In genomic region chr7:42980098-42980497, GRCm38 (mm10) we compare ENCODE assay signal across 20 mouse cellular contexts. TPM values are rescaled to one million over a fixed set of nuclear protein-coding genes. Genes with fewer than 3 reads are reported as not detected.
DNase-seq lines count a peak whose midpoint lies in the region; ATAC-seq lines count a peak whose summit lies in the region.
"Had no signal": no experiment of that assay in that cellular context is flagged by ENCODE, and none has a peak within 500 bp of the region (broad histone marks: within the 10 kb centered on the region; RNA-seq: fewer than 3 reads in every experiment).

No protein-coding gene starts in this region.

- peaks cover 36% of the 10 kb centered on the region for H3K9me3 ChIP-seq in erythroblast, embryonic 14.5 days (ENCODE audit: control insufficient read depth, low read length)
- H3K9me3 ChIP-seq in megakaryocyte, embryonic 14.5 days, result peaks cover 55% of the 10 kb centered on the region
- peaks cover 58% of the 10 kb centered on the region for H3K9me3 ChIP-seq in hindbrain, embryonic 12.5 days (replicated peaks)

- H3K4me1 ChIP-seq in erythroblast, embryonic 14.5 days (ENCODE audit: control insufficient read depth), result no peaks in the 10 kb centered on the region
- no peaks in the 10 kb centered on the region for H3K4me1 ChIP-seq in megakaryocyte, embryonic 14.5 days
- no peaks in the 10 kb centered on the region for H3K4me1 ChIP-seq in hindbrain, embryonic 12.5 days
- H3K4me1 ChIP-seq: hindbrain, embryonic 15.5 days had no signal

- no peak overlapping the region for H3K4me2 ChIP-seq in hindbrain, embryonic 12.5 days (replicated peaks)
- H3K4me2 ChIP-seq: hindbrain, embryonic 15.5 days had no signal

- no peak for ATAC-seq in erythroblast, adult 5-6 weeks (replicated peaks; ENCODE audit: low FRiP score, poor library complexity, severe bottlenecking)
- no peak for ATAC-seq in hindbrain, embryonic 12.5 days (ENCODE audit: low FRiP score)
- ATAC-seq: forebrain, embryonic 16.5 days; midbrain, embryonic 16.5 days had no signal

- no peak overlapping the region for H3K27ac ChIP-seq in hindbrain, embryonic 12.5 days
- H3K27ac ChIP-seq: heart, adult 2 months; hindbrain, embryonic 15.5 days had no signal

- 88% methylated on average over 11 of the region's 11 CpGs for WGBS in hindbrain, embryonic 12.5 days

- H3K9ac ChIP-seq in hindbrain, embryonic 12.5 days, result no peak overlapping the region
- H3K9ac ChIP-seq: hindbrain, embryonic 15.5 days had no signal

- peak overlapping the region; percentile 30 for H3K4me3 ChIP-seq in erythroblast, embryonic 14.5 days (replicated peaks)
- H3K4me3 ChIP-seq in megakaryocyte, embryonic 14.5 days (replicated peaks), result peak overlapping the region; percentile 87
- no peak overlapping the region for H3K4me3 ChIP-seq in hindbrain, embryonic 12.5 days
- H3K4me3 ChIP-seq: heart, adult 2 months; hindbrain, embryonic 15.5 days had no signal

- DNase-seq in 416B (ENCODE audit: low read depth), result peak; percentile 87
- peak; percentile 25 for DNase-seq in c-Kit-positive CD71-negative TER-119-negative erythroid progenitor cells, embryonic 14.5 days (ENCODE audit: low read depth)
- DNase-seq in cerebellum, postnatal 10 days, result no peak
- DNase-seq in adrenal gland, postnatal 4 days (ENCODE audit: low spot score in 2 of 2), result no peak
- DNase-seq: adrenal gland, postnatal 10 days; cerebellum, adult 18-20 months; kidney, postnatal 14 days; lung, adult 2 months had no signal

- no peaks in the 10 kb centered on the region for H3K27me3 ChIP-seq in erythroblast, embryonic 14.5 days (ENCODE audit: control insufficient read depth)
- no peaks in the 10 kb centered on the region for H3K27me3 ChIP-seq in megakaryocyte, embryonic 14.5 days (replicated peaks)
- H3K27me3 ChIP-seq in hindbrain, embryonic 12.5 days, result no peaks in the 10 kb centered on the region
- H3K27me3 ChIP-seq: hindbrain, embryonic 15.5 days had no signal

- H3K36me3 ChIP-seq in erythroblast, embryonic 14.5 days (ENCODE audit: control insufficient read depth), result no peaks in the 10 kb centered on the region
- no peaks in the 10 kb centered on the region for H3K36me3 ChIP-seq in megakaryocyte, embryonic 14.5 days (replicated peaks; ENCODE audit: low read length)
- H3K36me3 ChIP-seq in hindbrain, embryonic 12.5 days, result no peaks in the 10 kb centered on the region
- H3K36me3 ChIP-seq: hindbrain, embryonic 15.5 days had no signal

RNA-seq across cellular contexts. Expression of gene Gm9268, which starts 38.5 kb away (rescaled TPM):
- polyA plus RNA-seq in erythroblast, embryonic 14.5 days (2012), result not detected in 2 replicates
- total RNA-seq in erythroblast, adult 5-6 weeks (2015; ENCODE audit: low replicate concordance), result not detected in 2 replicates
- total RNA-seq in erythroblast, adult 5-6 weeks (2017; ENCODE audit: low replicate concordance), result not detected in 2 replicates
- polyA plus RNA-seq in megakaryocyte, embryonic 14.5 days (2012; ENCODE audit: insufficient read depth, low replicate concordance), result not detected in 2 replicates
- total RNA-seq in adrenal gland, postnatal 4 days (2021), result not detected
- not detected in 2 replicates for polyA plus RNA-seq in hindbrain, embryonic 12.5 days (2016; fragmentation: Nextera tagmentation; extraction: Ambion mirVana)
- total RNA-seq: adrenal gland, postnatal 10 days; heart, adult 2 months; left cerebral cortex, postnatal 10 days had no signal
- polyA plus RNA-seq: embryonic facial prominence, embryonic 11.5 days; forebrain, embryonic 16.5 days; heart, adult 2 months; hindbrain, embryonic 15.5 days; lung, adult 2 months; midbrain, embryonic 16.5 days; stomach, embryonic 14.5 days; urinary bladder, adult 2 months had no signal

RNA-seq across cellular contexts. Expression of gene Vmn2r63, which starts 46.5 kb away (rescaled TPM):
- under 0.01 and 0.01 TPM in 2 replicates for polyA plus RNA-seq in erythroblast, embryonic 14.5 days (2012)
- 0.19 TPM in 1 of 2 replicates, not detected in the other for total RNA-seq in erythroblast, adult 5-6 weeks (2015; ENCODE audit: low replicate concordance)
- not detected in 2 replicates for total RNA-seq in erythroblast, adult 5-6 weeks (2017; ENCODE audit: low replicate concordance)
- polyA plus RNA-seq in megakaryocyte, embryonic 14.5 days (2012; ENCODE audit: insufficient read depth, low replicate concordance), result not detected in 2 replicates
- total RNA-seq in adrenal gland, postnatal 4 days (2021), result not detected
- not detected in 2 replicates for polyA plus RNA-seq in hindbrain, embryonic 12.5 days (2016; fragmentation: Nextera tagmentation; extraction: Ambion mirVana)
- total RNA-seq: adrenal gland, postnatal 10 days; heart, adult 2 months; left cerebral cortex, postnatal 10 days had no signal
- polyA plus RNA-seq: embryonic facial prominence, embryonic 11.5 days; forebrain, embryonic 16.5 days; heart, adult 2 months; hindbrain, embryonic 15.5 days; lung, adult 2 months; midbrain, embryonic 16.5 days; stomach, embryonic 14.5 days; urinary bladder, adult 2 months had no signal

Comparison
In these comparisons a context has a peak if more than half of its experiments do, and no peak if none do; other contexts are left out.
1. DNase-seq: peak in 416B (single experiment) and c-Kit-positive CD71-negative TER-119-negative erythroid progenitor cells, embryonic 14.5 days (single experiment); none in cerebellum, postnatal 10 days (0 of 2) and adrenal gland, postnatal 4 days (0 of 2).